Mouse (Mus musculus) naive thymus-derived CD4-positive, alpha-beta T cell, adult 2 months (primary cell): ENCODE measurements around the gene 2210016L21Rik.

ENCODE experiments used
- DNase-seq: peaks from one replicate; pipeline ENCODE4 v3.0.0-alpha.2; 2011; ENCODE audit warnings: low read depth

The 2210016L21Rik gene

DNA sequence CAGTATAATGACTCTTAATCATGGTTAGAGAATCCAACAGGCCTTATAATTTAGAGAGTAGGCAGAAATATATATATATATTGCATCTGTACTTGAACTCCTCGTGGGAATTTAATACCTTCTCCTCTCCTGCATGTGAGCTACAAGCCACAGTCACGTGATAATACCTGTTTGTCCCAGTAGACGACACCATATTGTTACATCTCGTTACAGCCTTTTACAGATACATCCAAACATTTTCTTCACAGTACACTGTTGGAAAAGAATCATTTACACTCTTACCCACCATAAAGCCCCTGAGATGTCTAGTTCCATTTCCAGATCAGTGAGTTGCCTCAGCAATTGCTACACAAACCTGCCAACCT lies 790 bp downstream of the 2210016L21Rik start:
- DNase-seq = no peak

GRCm38 (mm10) chr5:114945072-114945471 lies 3.1 kb downstream of the 2210016L21Rik start:
- no peak for DNase-seq

DNA sequence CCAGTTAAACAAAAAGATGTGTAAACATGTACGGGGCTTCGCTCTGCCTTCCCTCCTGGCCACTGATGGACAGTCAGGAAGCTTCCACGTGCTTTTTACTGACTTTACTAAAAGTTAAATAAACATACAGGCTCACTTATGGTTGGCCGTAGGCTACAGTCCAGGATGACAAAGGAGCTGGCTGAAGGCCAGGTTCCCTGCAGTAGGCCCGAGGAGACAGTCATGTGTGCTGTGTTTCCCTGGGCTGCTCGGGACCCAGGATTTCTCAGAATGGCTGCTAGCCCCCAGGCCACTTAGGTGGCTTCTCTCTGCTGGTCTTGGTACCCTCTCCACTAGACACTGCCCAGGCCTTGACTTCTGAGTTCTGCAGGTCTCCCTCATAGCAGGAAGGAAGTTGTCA lies 6.9 kb downstream of the 2210016L21Rik start:
- DNase-seq = no peak

- no peak for DNase-seq
Observed at GRCm38 (mm10) chr5:114949316-114949715, 7.4 kb downstream of the 2210016L21Rik start.

- DNase-seq = no peak
Observed at GRCm38 (mm10) chr5:114949812-114950211, 7.9 kb downstream of the 2210016L21Rik start.

DNA sequence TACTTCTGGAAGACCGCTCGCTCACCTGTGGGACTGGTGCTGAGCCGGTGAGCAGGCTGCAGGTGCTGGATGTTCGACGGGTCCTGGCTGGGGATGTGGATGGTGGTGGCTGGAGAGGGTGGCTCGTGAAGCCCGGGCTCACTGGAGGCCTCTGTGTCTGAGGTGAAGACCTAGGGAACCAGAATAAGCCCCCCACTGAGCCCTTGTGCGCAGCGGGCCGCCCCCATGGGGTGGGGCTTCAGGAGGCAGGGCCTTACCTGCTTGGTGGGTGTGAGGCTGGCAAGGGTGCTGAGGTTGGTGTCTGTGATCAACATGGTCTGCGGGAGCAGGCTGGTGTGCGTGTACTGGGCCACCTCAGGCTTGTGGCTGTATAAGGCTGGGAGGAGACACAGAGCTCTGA lies 8.7 kb downstream of the 2210016L21Rik start:
- DNase-seq = no peak

DNA sequence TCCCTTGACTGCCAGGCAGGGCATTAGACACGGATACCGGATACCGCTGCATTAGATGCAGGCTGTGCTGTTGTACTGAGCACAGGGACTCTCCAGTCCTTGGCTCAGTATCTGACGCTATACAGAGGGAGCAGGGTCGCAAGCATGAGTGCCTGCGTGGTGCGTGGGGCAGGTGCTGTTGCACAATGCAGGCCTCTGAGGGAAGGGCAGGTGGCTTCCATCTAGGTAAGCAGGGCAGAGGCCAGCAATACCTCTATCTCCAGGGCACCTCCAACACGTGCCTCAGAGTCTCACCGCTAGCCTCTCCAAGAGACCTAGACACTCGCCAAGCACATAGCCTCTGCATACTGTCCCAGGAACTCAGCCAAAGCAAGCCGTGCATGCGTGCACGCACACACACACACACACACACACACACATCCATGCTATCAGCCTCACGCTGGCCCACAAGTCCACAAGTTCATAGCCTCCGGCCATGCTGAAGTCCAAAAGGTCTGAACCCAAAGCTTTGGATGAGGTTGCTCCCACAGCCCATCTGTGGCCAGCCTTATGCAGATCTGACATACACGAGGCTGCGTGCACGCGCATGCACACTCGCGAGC lies 9.4 kb downstream of the 2210016L21Rik start:
- no peak for DNase-seq

GRCm38 (mm10) chr5:114953326-114953725 lies 11.4 kb downstream of the 2210016L21Rik start:
- DNase-seq = no peak

DNA sequence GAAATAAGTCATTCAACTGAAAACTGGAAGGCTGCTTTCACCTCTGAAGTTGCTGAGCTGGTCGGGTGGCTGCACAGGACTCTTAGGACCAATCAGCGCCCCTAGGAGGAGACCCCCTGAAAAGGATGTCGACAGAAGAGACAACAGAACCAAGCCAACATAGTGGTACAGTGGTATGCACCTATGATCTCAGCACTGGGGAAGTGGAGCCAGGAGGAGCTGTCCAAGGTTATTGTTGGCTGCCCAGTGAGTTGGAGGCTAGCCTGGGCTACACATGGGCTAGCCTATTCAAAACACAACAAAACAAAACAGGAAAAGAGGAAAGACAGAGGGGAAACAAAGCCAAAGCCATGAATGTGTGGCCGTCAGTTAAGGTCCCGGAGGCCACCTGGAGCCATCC lies 16.1 kb downstream of the 2210016L21Rik start:
- no peak for DNase-seq

- no peak for DNase-seq
Observed at GRCm38 (mm10) chr5:114961590-114962360, 19.8 kb downstream of the 2210016L21Rik start.

DNA sequence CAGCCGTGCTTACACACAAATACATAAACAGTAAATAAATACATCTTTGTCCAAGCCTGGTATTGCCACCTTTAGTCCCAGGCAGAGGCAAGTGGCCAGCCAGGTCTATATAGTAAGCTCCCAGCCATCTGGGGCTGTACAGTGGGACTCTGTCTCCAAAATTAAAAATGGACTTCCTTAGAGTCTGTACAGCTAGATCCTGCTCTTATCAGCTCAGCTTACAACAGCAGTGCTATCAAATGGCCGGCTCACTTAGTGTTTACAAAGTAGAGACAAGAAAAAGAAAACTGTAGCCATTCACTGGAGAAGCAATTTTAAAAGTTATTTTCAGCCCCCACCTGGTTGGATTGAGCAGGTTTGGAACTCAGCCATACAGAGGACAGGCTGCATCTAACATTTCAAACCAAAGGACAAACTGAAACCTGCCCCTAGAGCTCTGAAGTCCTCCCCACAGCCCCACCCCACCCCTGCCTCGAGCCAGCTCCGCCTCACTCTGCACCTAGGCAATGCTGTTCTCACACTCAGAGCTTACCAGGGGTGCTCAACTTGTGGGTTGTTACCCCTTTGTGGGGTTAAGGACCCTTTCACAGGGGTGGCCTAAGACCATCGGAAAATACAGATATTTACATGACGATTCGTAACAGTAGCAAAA lies 22.5 kb downstream of the 2210016L21Rik start:
- no peak for DNase-seq

- peak; percentile 47 for DNase-seq
Observed at GRCm38 (mm10) chr5:114964967-114965898, 23.3 kb downstream of the 2210016L21Rik start.

DNA sequence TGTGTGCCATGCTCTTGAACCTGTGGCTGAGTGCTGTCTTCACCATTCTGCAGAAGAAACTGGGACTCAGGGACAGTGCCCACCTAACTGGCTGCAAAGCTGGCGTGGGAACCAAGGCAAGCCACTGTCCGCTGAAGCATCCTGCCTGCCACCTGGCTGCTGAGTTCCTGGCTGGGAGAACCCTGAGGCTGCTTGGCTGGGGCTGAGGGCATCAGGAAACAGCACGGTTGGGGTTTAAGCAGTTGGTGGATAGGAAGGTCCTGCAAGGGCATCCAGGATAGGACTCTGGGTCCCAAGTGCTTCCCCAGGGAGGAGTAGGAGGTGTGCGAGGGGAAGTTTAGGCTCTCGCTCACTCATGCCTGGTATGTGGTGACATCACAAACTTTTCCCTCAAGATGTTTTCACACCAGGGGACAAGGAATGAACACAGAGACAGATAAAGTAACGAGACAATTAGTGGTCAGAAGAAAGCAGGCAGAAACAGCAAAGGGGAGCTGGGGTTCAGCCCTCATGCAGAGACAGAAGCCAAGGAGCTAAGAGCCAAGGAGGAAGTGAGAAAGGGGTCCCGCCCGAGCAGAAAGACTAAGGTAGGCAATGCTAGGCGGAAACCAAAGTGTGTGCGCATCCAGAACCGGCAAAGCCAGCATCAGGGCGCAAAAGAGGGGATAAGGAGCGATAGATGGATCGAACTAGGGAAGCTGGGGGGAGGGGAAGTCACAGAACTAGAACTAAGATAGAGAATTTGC lies 25.7 kb downstream of the 2210016L21Rik start:
- DNase-seq = no peak

- no peak for DNase-seq
Observed at GRCm38 (mm10) chr5:114968651-114969050, 26.7 kb downstream of the 2210016L21Rik start.

DNA sequence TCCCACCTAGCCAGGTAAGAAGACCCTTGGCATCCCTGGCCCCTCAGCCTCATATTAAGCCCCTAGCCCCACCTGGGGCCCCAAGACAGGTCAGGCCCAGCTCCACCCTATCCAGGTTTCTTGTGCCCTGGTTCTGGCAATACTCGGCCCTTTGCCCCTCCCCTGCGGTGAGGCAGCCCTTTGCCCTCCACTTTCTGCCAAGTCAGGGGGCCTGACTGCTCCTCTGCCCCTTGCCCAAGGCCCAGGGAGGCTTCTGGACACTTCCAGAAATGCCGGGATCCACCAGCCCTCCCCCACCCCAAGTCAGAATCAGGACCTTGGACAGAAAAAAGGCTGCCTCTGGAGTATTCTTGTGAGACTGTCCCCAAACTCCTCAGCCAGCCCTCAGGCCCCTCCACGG lies 27.1 kb downstream of the 2210016L21Rik start:
- DNase-seq = no peak

- DNase-seq = no peak
Observed at GRCm38 (mm10) chr5:114969609-114970215, 27.8 kb downstream of the 2210016L21Rik start.

DNA sequence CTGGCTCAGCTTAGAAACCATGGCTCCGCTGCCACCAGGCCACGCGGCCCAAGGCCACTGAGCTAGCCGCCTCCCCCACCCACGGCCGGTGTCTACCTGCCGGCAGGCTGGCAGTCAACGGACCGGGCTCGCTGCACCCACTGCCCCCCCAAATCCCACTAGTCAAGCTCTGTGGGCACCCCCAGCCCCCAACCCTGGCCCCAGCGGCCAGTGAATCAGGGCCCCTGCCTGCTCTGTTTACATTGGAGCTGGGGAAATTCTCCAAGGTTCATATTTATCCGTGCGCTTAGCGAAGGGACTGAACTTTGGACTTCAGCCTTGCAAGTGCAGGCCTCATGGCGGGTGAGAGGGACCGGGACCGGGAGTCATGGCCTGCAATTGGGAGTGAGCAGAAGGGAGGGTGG lies 28.9 kb downstream of the 2210016L21Rik start, which contains the start of gene Hnf1a:
Gene Hnf1a (minus strand): TSS at position 271 of the 404 bp plus-strand sequence.
- DNase-seq = no peak

- DNase-seq = no peak
Observed at GRCm38 (mm10) chr5:114972201-114972600, 30.2 kb downstream of the 2210016L21Rik start.

GRCm38 (mm10) chr5:114973131-114973530 lies 31.2 kb downstream of the 2210016L21Rik start:
- DNase-seq = no peak

DNA sequence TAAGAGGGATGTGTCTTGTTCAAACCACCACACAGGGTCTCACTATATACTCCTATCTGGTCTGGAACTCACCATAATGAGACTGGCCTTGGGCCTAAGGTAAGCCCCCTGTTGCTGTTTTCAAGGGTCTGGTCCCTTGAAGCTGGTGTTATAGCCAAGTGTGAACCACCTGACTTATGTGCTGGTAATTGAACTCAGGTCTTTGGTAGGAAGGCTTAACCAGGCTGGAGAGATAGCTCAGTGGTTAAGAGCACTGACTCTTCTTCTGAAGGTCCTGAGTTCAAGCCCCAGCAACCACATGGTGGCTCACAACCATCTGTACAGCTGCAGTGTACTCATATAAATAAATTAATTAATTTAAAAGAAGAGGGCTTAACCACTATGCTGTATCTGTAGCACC lies 35.0 kb downstream of the 2210016L21Rik start:
- DNase-seq = no peak

DNA sequence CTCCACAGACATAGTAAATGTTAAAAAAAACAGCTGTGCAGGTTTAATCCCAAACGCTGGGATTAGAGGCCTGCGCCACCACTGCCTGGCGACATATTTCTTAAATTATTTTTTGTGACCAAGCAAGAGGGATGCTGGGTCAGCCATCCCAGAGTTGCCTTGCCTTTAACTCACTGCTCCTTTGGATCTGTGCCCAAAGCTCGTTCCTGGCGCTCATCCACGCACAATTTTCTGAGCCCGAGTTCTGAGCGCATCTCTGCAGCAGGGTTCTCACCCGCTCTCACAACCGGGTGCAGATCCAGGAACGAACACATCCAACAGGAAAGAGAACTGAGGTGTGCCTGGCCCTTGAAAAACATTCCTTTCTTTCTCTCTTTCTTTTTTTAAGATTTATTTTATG lies 36.5 kb downstream of the 2210016L21Rik start:
- DNase-seq = no peak
